Mouse (Mus musculus) embryo, embryonic 11 days (tissue): ENCODE data around the gene Slc27a1.
A peak's percentile ranks its signal among the peaks of the same experiment; 100 is the strongest.

Experiments
- DNase-seq: peaks from one replicate; pipeline ENCODE4 v3.0.0-alpha.2; 2015

Gene Slc27a1

GRCm38 (mm10) chr8:71627265-71628099 lies 58.8 kb downstream of the Slc27a1 start:
- no peak for DNase-seq

GRCm38 (mm10) chr8:71628396-71629095 lies 59.9 kb downstream of the Slc27a1 start:
- DNase-seq, result no peak

- DNase-seq, result peak; percentile 96
Measured at GRCm38 (mm10) chr8:71629096-71629697, 60.5 kb downstream of the Slc27a1 start.

GRCm38 (mm10) chr8:71629781-71630212 lies 61.1 kb downstream of the Slc27a1 start:
- peak; percentile 64 for DNase-seq

- no peak for DNase-seq
Measured at GRCm38 (mm10) chr8:71630761-71631160, 62.1 kb downstream of the Slc27a1 start.

- DNase-seq, result no peak
Measured at GRCm38 (mm10) chr8:71631897-71632296, 63.2 kb downstream of the Slc27a1 start.

- DNase-seq, result peak; percentile 36
Measured at GRCm38 (mm10) chr8:71633164-71633563, 64.5 kb downstream of the Slc27a1 start.

- peak; percentile 85 for DNase-seq
Measured at GRCm38 (mm10) chr8:71633981-71634667, 65.4 kb downstream of the Slc27a1 start.
